Mouse (Mus musculus): Measurements from ENCODE around the gene Cdc25a.

GRCm38 (mm10) chr9:109825739-109826138 lies 49.6 kb upstream of the Cdc25a start:
- no peak for TF ChIP-seq CTCF (IDR thresholded peaks at IDR 0.05; ENCODE audit: low read depth, low read length)
- TF ChIP-seq EP300 (IDR thresholded peaks at IDR 0.05; ENCODE audit: insufficient read depth, low read depth, low read length): no peak
